Mouse (Mus musculus) heart, postnatal 0 days (tissue): ENCODE data around the gene Gm12569.

ENCODE experiments used
- CTCF ChIP-seq: IDR thresholded peaks from 2 replicates; pipeline ENCODE4 v1.5.1; 2016; ENCODE audit warnings: antibody characterized with exemption, control low read depth, low read depth
- EP300 ChIP-seq: IDR thresholded peaks from 2 replicates; pipeline ENCODE4 v1.6.1; 2016; ENCODE audit warnings: antibody characterized with exemption, low read depth

- TF ChIP-seq CTCF = no peak
- no peak for TF ChIP-seq EP300
Observed at GRCm38 (mm10) chr11:51234626-51235025, 14.4 kb downstream of the Gm12569 start.
